Comparison of ENCODE assay signal across 8 mouse cellular contexts in genomic region chr5:100428734-100429343, GRCm38 (mm10). TPM values are rescaled to one million over a fixed set of nuclear protein-coding genes. Genes with fewer than 3 reads are reported as not detected.
DNase-seq lines count a peak whose midpoint lies in the region; ATAC-seq and TF ChIP-seq lines count a peak whose summit lies in the region.

No protein-coding gene starts in this region.

- peak; percentile 29 for ATAC-seq in hindbrain, embryonic 14.5 days (ENCODE audit: low FRiP score)
- ATAC-seq in midbrain, embryonic 14.5 days (ENCODE audit: low FRiP score, low TSS enrichment), result peak; percentile 35

- H3K4me3 ChIP-seq in layer of hippocampus, adult 2 months, result peak overlapping the region; percentile 80
- H3K4me3 ChIP-seq in bone marrow macrophage, adult 2 months (ENCODE audit: insufficient read depth, low read length), result peak overlapping the region; percentile 70
- peak overlapping the region; percentile 90 for H3K4me3 ChIP-seq in hindbrain, embryonic 14.5 days (replicated peaks; ENCODE audit: low read length)
- H3K4me3 ChIP-seq in midbrain, embryonic 14.5 days (replicated peaks; ENCODE audit: low read depth, low read length), result peak overlapping the region; percentile 78

- H3K4me1 ChIP-seq in bone marrow macrophage, adult 2 months (ENCODE audit: control insufficient read depth, insufficient read depth, low read length), result peaks cover 25% of the 10 kb centered on the region
- peaks cover 43% of the 10 kb centered on the region for H3K4me1 ChIP-seq in hindbrain, embryonic 14.5 days (replicated peaks; ENCODE audit: control insufficient read depth, insufficient read depth, low read length)
- H3K4me1 ChIP-seq in midbrain, embryonic 14.5 days (ENCODE audit: control insufficient read depth, insufficient read depth, low read length), result peaks cover 34% of the 10 kb centered on the region

- DNase-seq in layer of hippocampus, adult 2 months (ENCODE audit: low spot score in 2 of 2), result no peak
- DNase-seq in layer of hippocampus, postnatal 25 days (ENCODE audit: extremely low spot score in 1 of 2, low spot score in 1 of 2), result no peak
- DNase-seq in hindbrain, embryonic 14.5 days (ENCODE audit: low spot score), result peak; percentile 56
- peak; percentile 68 for DNase-seq in midbrain, embryonic 14.5 days
- DNase-seq in thymus, postnatal 10 days (ENCODE audit: low spot score in 2 of 2), result no peak
- no peak for DNase-seq in adrenal gland, postnatal 4 days (ENCODE audit: low spot score in 2 of 2)
- no peak for DNase-seq in testis, postnatal 10 days (ENCODE audit: low spot score)

- no peaks in the 10 kb centered on the region for H3K9me3 ChIP-seq in hindbrain, embryonic 14.5 days (ENCODE audit: control insufficient read depth, low read length)
- H3K9me3 ChIP-seq in midbrain, embryonic 14.5 days (ENCODE audit: control insufficient read depth, low read length), result no peaks in the 10 kb centered on the region

- H3K36me3 ChIP-seq in hindbrain, embryonic 14.5 days (replicated peaks; ENCODE audit: control insufficient read depth, insufficient read depth), result peaks cover 41% of the 10 kb centered on the region
- H3K36me3 ChIP-seq in midbrain, embryonic 14.5 days (ENCODE audit: control insufficient read depth, insufficient read depth, low read length), result peaks cover 35% of the 10 kb centered on the region

- H3K4me2 ChIP-seq in hindbrain, embryonic 14.5 days (replicated peaks), result peak overlapping the region; percentile 81
- H3K4me2 ChIP-seq in midbrain, embryonic 14.5 days (ENCODE audit: low read length), result peak overlapping the region; percentile 68

- WGBS in hindbrain, embryonic 14.5 days, result under 1% methylated on average over 20 of the region's 20 CpGs
- WGBS in midbrain, embryonic 14.5 days, result 0% methylated on average over 20 of the region's 20 CpGs

- TF ChIP-seq CTCF in layer of hippocampus, adult 2 months (conservative IDR thresholded peaks at IDR 0.05), result no peak
- TF ChIP-seq CTCF in bone marrow macrophage, adult 2 months (IDR thresholded peaks at IDR 0.05; ENCODE audit: low read depth, low read length), result no peak

- no peaks in the 10 kb centered on the region for H3K27me3 ChIP-seq in hindbrain, embryonic 14.5 days (ENCODE audit: control insufficient read depth, insufficient read depth, low read length)
- no peaks in the 10 kb centered on the region for H3K27me3 ChIP-seq in midbrain, embryonic 14.5 days (ENCODE audit: control insufficient read depth, insufficient read depth, low read length)

- H3K27ac ChIP-seq in layer of hippocampus, adult 2 months, result peak overlapping the region; percentile 93
- H3K27ac ChIP-seq in bone marrow macrophage, adult 2 months (ENCODE audit: insufficient read depth, low read depth, low read length), result peak overlapping the region; percentile 33
- H3K27ac ChIP-seq in hindbrain, embryonic 14.5 days, result peak overlapping the region; percentile 95
- H3K27ac ChIP-seq in midbrain, embryonic 14.5 days (replicated peaks; ENCODE audit: low read depth, low read length), result peak overlapping the region; percentile 83

- TF ChIP-seq POLR2A in bone marrow macrophage, adult 2 months (IDR thresholded peaks at IDR 0.05; ENCODE audit: borderline replicate concordance, low read depth, low read length), result no peak

- H3K9ac ChIP-seq in hindbrain, embryonic 14.5 days, result peak overlapping the region; percentile 98
- peak overlapping the region; percentile 89 for H3K9ac ChIP-seq in midbrain, embryonic 14.5 days (replicated peaks; ENCODE audit: low read length)

RNA-seq across cellular contexts. Expression of gene Sec31a, which starts 12.8 kb away (rescaled TPM):
- total RNA-seq in layer of hippocampus, adult 2 months (2021), result 100 to 1,000 TPM; 103 to 106 TPM
- total RNA-seq in layer of hippocampus, postnatal 25 days (2021), result 100 to 1,000 TPM; 104 to 116 TPM
- polyA plus RNA-seq in bone marrow macrophage, adult 2 months (2012; ENCODE audit: insufficient read depth, insufficient read length, missing spikeins), result 76.0 and 79.8 TPM in 2 replicates
- 84.8 and 91.0 TPM in 2 replicates for polyA plus RNA-seq in hindbrain, embryonic 14.5 days (2014; fragmentation: Nextera tagmentation; extraction: Ambion mirVana)
- 81.5 and 89.0 TPM in 2 replicates for polyA plus RNA-seq in midbrain, embryonic 14.5 days (2014; fragmentation: Nextera tagmentation; extraction: Ambion mirVana)
- 100 to 1,000 TPM; 155 to 171 TPM for total RNA-seq in adrenal gland, postnatal 4 days (2021)

Comparison
In these comparisons a context has a peak if more than half of its experiments do, and no peak if none do; other contexts are left out.
1. DNase-seq: peak in hindbrain, embryonic 14.5 days (single experiment) and midbrain, embryonic 14.5 days (single experiment); none in layer of hippocampus, adult 2 months (0 of 2), layer of hippocampus, postnatal 25 days (0 of 2), thymus, postnatal 10 days (0 of 2), adrenal gland, postnatal 4 days (0 of 2) and testis, postnatal 10 days (single experiment).
2. H3K27ac ChIP-seq: peak in every context shown above with its lines; median percentile 95 in hindbrain, embryonic 14.5 days; 93 in layer of hippocampus, adult 2 months; 83 in midbrain, embryonic 14.5 days; 33 in bone marrow macrophage, adult 2 months.
3. Peak in every context shown above with its lines, with median percentiles within 50 percentile points of each other: H3K4me3 ChIP-seq.